In the genomic region with DNA sequence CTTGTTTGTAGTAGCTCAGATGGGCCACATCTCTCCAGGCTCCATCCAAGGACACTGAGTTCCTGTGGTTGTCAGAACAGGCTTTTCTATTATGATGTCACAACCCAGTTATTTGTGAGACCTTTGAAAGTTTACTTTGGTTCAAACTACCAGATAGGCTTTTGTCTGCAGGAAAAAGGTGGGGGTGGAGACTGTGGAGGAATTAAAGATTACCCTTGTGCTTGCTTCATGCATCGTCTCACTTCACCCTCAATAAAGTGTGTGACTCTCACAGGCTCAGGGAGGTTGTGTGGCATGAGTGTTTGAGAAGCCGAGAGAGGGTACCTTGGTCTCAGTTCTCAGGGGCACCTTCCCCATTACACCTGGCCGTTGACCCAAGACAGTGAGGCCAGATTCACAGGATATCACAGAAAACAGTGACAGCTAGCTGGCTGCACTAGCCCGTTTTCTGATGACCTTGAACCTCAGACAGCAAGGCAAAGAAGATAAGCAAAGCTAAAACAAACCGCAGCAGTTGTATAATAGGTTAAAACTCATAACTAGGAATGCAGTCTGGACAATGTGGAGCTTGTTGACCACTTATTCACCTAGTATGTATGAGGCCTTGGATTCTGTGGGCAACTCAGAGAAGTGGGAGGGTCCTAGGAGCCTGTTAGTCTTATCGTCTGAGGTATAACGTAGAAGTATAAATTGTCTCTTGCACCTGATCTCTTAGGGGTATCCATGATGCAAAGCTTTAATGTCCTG, we compare ENCODE assay signal across 11 mouse cellular contexts.
DNase-seq lines count a peak whose midpoint lies in the region; ATAC-seq and TF ChIP-seq lines count a peak whose summit lies in the region.
"Had no signal": no experiment of that assay in that cellular context is flagged by ENCODE, and none has a peak within 500 bp of the region (broad histone marks: within the 10 kb centered on the region; RNA-seq: fewer than 3 reads in every experiment).

No protein-coding gene starts in this region.

- DNase-seq in adrenal gland, adult 8-10 months: peak; percentile 40
- no peak for DNase-seq in adrenal gland, postnatal 25 days
- no peak for DNase-seq in lung, adult 2 months
- DNase-seq in thymus, postnatal 36 days: no peak
- no peak for DNase-seq in cerebellum, adult 11-12 months
- DNase-seq: cerebellum, adult 9-10 months; lung, adult 18-20 months had no signal

- no peak overlapping the region for H3K9ac ChIP-seq in lung, embryonic 15.5 days
- H3K9ac ChIP-seq in kidney, embryonic 14.5 days (ENCODE audit: low read depth, low read length): no peak overlapping the region
- no peak overlapping the region for H3K9ac ChIP-seq in stomach, embryonic 14.5 days (replicated peaks; ENCODE audit: low read depth, low read length)

- 0 out of 2 replicates have a peak, but pooled peaks have one; percentile 15 for ATAC-seq in lung, embryonic 15.5 days (ENCODE audit: borderline replicate concordance, extremely low read depth, low FRiP score, low TSS enrichment)
- ATAC-seq in kidney, embryonic 14.5 days (ENCODE audit: low FRiP score, low TSS enrichment): peak; percentile 76
- peak; percentile 50; the same call in 1 of the 2 replicates for ATAC-seq in stomach, embryonic 14.5 days (ENCODE audit: insufficient number of reproducible peaks, insufficient read depth, low FRiP score, low read depth)
- ATAC-seq: forebrain, embryonic 14.5 days had no signal

- peak overlapping the region; percentile 34; the same call in 1 of the 2 replicates for H3K27ac ChIP-seq in lung, embryonic 15.5 days
- peak overlapping the region; percentile 96 for H3K27ac ChIP-seq in kidney, embryonic 14.5 days (ENCODE audit: low read depth, low read length)
- H3K27ac ChIP-seq in stomach, embryonic 14.5 days (ENCODE audit: low read length): peak overlapping the region; percentile 88

- H3K4me3 ChIP-seq in lung, embryonic 15.5 days: no peak overlapping the region
- no peak overlapping the region for H3K4me3 ChIP-seq in lung, adult 2 months (replicated peaks; ENCODE audit: extremely low read depth, low read depth, low read length)
- no peak overlapping the region for H3K4me3 ChIP-seq in kidney, embryonic 14.5 days (ENCODE audit: low read length)
- no peak overlapping the region for H3K4me3 ChIP-seq in stomach, embryonic 14.5 days (ENCODE audit: low read depth, low read length)

- H3K36me3 ChIP-seq in lung, embryonic 15.5 days: no peaks in the 10 kb centered on the region
- no peaks in the 10 kb centered on the region for H3K36me3 ChIP-seq in kidney, embryonic 14.5 days (ENCODE audit: control insufficient read depth, insufficient read depth, low read length)
- H3K36me3 ChIP-seq in stomach, embryonic 14.5 days (ENCODE audit: control insufficient read depth, insufficient read depth, low read length): no peaks in the 10 kb centered on the region

- peaks cover 20% of the 10 kb centered on the region for H3K4me1 ChIP-seq in lung, embryonic 15.5 days
- H3K4me1 ChIP-seq in lung, adult 2 months (ENCODE audit: control insufficient read depth, insufficient read depth, low read length): peaks cover 14% of the 10 kb centered on the region
- H3K4me1 ChIP-seq in kidney, embryonic 14.5 days (ENCODE audit: control insufficient read depth, insufficient read depth, low read length): peaks cover 28% of the 10 kb centered on the region
- H3K4me1 ChIP-seq in stomach, embryonic 14.5 days (ENCODE audit: control insufficient read depth, insufficient read depth, low read length): peaks cover 27% of the 10 kb centered on the region

- no peak overlapping the region for H3K4me2 ChIP-seq in lung, embryonic 15.5 days
- H3K4me2 ChIP-seq in kidney, embryonic 14.5 days (replicated peaks; ENCODE audit: low read depth, low read length): no peak overlapping the region; the same call in 1 of the 2 replicates
- H3K4me2 ChIP-seq in stomach, embryonic 14.5 days (replicated peaks; ENCODE audit: low read depth, low read length): no peak overlapping the region

- WGBS in lung, embryonic 15.5 days: 42% methylated on average over 7 of the region's 7 CpGs
- WGBS in lung, adult 2 months: 56% methylated on average over 7 of the region's 7 CpGs
- 32% methylated on average over 7 of the region's 7 CpGs for WGBS in kidney, embryonic 14.5 days
- WGBS in stomach, embryonic 14.5 days: 53% methylated on average over 7 of the region's 7 CpGs

- H3K27me3 ChIP-seq in lung, embryonic 15.5 days: no peaks in the 10 kb centered on the region
- H3K27me3 ChIP-seq in kidney, embryonic 14.5 days (ENCODE audit: control insufficient read depth, insufficient read depth, low read length): no peaks in the 10 kb centered on the region
- no peaks in the 10 kb centered on the region for H3K27me3 ChIP-seq in stomach, embryonic 14.5 days (ENCODE audit: control insufficient read depth, insufficient read depth, low read length)

- TF ChIP-seq POLR2A in lung, adult 2 months (IDR thresholded peaks at IDR 0.05; ENCODE audit: borderline replicate concordance, extremely low read depth, low read depth, low read length): no peak

- no peak for TF ChIP-seq CTCF in lung, adult 2 months (IDR thresholded peaks at IDR 0.05; ENCODE audit: insufficient read depth, low read length)

- H3K9me3 ChIP-seq in lung, embryonic 15.5 days: no peaks in the 10 kb centered on the region
- no peaks in the 10 kb centered on the region for H3K9me3 ChIP-seq in kidney, embryonic 14.5 days (ENCODE audit: control insufficient read depth, low read length)
- H3K9me3 ChIP-seq in stomach, embryonic 14.5 days (ENCODE audit: control insufficient read depth, low read depth, low read length): no peaks in the 10 kb centered on the region

Comparison
In these comparisons a context has a peak if more than half of its experiments do, and no peak if none do; other contexts are left out.
1. ATAC-seq: peak in every context shown above with its lines; median percentile 76 in kidney, embryonic 14.5 days; 50 in stomach, embryonic 14.5 days; 15 in lung, embryonic 15.5 days.
2. H3K27ac ChIP-seq: peak in every context shown above with its lines; median percentile 96 in kidney, embryonic 14.5 days; 88 in stomach, embryonic 14.5 days; 34 in lung, embryonic 15.5 days.